Mouse (Mus musculus) spleen, adult 2 months (tissue): ENCODE data around the gene Bcl7b.

Experiments used
- CTCF ChIP-seq: fragments of 200-500 bp; IDR thresholded peaks from 2 replicates; pipeline ENCODE4 v1.5.1; 2011; ENCODE audit warnings: mild to moderate bottlenecking, inconsistent platforms; ENCODE audit not compliant: insufficient read depth, insufficient read length, insufficient replicate concordance; ENCODE audit errors: extremely low read depth
- POLR2A ChIP-seq: fragments of 200-500 bp; IDR thresholded peaks from 2 replicates; pipeline ENCODE4 v1.6.1; 2011; ENCODE audit warnings: low read depth, low read length, inconsistent platforms

DNA sequence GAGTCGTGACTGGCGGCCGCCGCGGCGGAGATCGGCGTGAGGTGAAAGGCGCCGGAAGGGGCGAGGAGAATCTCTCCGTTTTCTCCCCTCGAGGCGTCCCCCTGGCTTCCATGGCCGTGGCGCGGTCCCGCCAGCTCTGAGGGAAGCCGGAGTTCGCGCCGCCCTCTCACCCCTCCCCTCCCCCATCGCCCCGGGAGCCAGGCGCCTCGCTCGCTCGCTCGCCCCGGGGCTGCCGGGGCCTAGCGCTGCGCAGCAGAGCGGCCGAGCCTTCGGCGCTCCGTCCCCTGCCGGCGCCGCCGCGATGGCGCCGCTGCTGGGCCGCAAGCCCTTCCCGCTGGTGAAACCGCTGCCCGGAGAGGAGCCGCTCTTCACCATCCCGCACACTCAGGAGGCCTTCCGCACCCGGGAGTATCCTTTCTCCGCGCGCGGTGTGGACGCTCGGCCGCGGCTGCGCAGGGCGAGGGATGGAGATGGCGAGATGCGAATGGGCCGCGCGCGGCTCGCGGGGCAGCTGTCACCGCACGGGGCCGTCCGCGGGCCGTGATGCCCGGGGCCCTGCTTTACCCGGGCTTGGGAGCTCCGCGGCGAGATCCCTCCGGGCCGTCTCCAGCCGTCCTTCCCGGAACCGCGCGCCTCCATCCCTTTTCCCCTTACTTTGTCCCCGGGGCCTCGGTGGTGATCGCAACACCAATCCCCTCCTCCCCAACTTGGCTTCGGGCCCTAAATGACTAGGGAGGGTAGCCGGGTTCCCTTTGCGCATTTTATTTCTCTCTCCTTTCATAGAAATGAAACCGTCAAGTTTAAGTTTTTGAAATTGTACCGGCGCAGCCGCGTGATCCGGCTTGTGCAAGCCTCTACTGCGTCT, 19.5 kb downstream of the Bcl7b start:
- no peak for TF ChIP-seq POLR2A
- no peak for TF ChIP-seq CTCF
